Mouse (Mus musculus): Measurements from ENCODE around the gene Itpr2.

DNA sequence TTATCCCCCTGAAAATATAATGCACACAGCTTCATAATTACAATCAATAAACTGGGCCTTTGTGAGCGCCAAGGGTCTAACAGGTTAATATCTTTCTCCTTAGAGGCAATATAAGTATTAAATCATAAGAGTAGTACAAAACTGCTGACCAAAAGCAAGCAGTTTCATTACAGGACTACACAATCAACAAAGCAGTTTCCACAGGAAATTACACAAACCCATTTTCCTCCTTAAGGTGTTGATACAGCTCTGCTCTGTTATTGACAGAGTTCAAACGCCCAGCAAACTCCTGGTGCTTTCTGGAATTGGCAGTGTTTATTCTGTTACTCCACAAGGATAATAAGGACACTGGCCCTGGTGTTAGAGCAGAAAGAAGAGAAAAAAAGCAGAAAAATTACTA lies 48.4 kb upstream of the Itpr2 start:
- TF ChIP-seq CTCF (IDR thresholded peaks at IDR 0.05; ENCODE audit: extremely low read depth, insufficient read length, insufficient replicate concordance, low read depth, low read length) (no peak), POLR2A (IDR thresholded peaks at IDR 0.05; ENCODE audit: low read depth, low read length) (no peak)
